Mouse (Mus musculus) neural tube, embryonic 14.5 days (tissue): ENCODE results near the gene Rbfox3. TPM values are rescaled to one million over a fixed set of nuclear protein-coding genes. Genes with fewer than 3 reads are reported as not detected.

Experiments used
- ATAC-seq: fragments of 200-750 bp; cut with Nextera tagmentation; 2 replicates; pipeline ENCODE4 v1.8.0; 2017; ENCODE audit warnings: low read depth, mild to moderate bottlenecking, moderate TSS enrichment, moderate library complexity
- H3K27ac ChIP-seq: fragments of 300-500 bp; sonication (generic); 2 replicates; pipeline ENCODE4 v1.5.1; 2014; ENCODE audit warnings: low read depth, mild to moderate bottlenecking, control low read depth, low read length, moderate library complexity, mixed read lengths
- H3K27me3 ChIP-seq: fragments of 300-500 bp; sonication (generic); 2 replicates; pipeline ENCODE4 v1.6.1; 2014; ENCODE audit warnings: low read length; ENCODE audit not compliant: control insufficient read depth, insufficient read depth
- H3K36me3 ChIP-seq: fragments of 300-500 bp; sonication (generic); 2 replicates; pipeline ENCODE4 v1.6.1; 2014; ENCODE audit warnings: low read length, mixed read lengths; ENCODE audit not compliant: control insufficient read depth, insufficient read depth
- H3K4me1 ChIP-seq: fragments of 300-500 bp; sonication (generic); 2 replicates; pipeline ENCODE4 v1.6.1; 2014; ENCODE audit warnings: low read length; ENCODE audit not compliant: control insufficient read depth, insufficient read depth
- H3K4me2 ChIP-seq: fragments of 300-500 bp; sonication (generic); 2 replicates; pipeline ENCODE4 v1.6.1; 2014; ENCODE audit warnings: mild to moderate bottlenecking, low read depth, low read length, control low read depth
- H3K4me3 ChIP-seq: fragments of 300-500 bp; sonication (generic); 2 replicates; pipeline ENCODE4 v1.5.1; 2014; ENCODE audit warnings: low read depth, low read length, control low read depth, mixed read lengths
- H3K9ac ChIP-seq: fragments of 300-500 bp; sonication (generic); replicated peaks from 2 replicates; pipeline ENCODE4 v1.6.1; 2014; ENCODE audit warnings: low read depth, mild to moderate bottlenecking, control low read depth, low read length, mixed read lengths
- H3K9me3 ChIP-seq: fragments of 300-500 bp; sonication (generic); 2 replicates; pipeline ENCODE4 v1.6.1; 2016; ENCODE audit warnings: low read length; ENCODE audit not compliant: control insufficient read depth
- WGBS: fragments of 180-500 bp; shearing (Covaris S2); extraction: QIAGEN DNeasy Blood & Tissue Kit; methylation state at CpG from one replicate; pipeline ENCODE4 v1.1.7; 2014; 5-methylcytosine and 5-hydroxymethylcytosine counted together
- polyA plus RNA-seq: library from polyadenylated mRNA; unstranded; fragments of >200 nt; fragmentation: Nextera tagmentation; extraction: Ambion mirVana; gene quantifications from 2 replicates; pipeline ENCODE4 v1.2.1, GENCODE M21; 2014

The Rbfox3 gene
- polyA plus RNA-seq, 1 experiment from 2014 or later: 82.7 TPM

DNA sequence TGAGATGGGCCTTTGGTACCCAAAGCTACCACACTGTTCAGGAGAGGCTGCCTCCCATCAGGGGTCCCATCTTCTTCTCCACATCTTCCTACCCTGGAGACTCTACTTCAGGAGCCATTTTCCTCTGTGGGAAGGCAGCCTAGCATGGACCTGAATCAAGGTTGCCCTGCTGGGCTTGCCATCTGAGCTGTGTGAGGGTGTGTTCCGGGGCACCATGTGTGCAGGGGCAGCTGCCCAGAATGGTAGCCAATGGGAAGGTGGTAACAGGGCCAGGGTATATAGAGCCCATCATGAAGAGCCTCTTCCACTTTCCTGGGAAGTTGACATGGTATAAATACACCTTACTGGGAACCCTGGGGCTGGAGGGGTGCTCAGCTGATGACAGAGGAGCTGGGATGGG lies 281.7 kb downstream of the Rbfox3 start:
- no peak overlapping the region for H3K27ac ChIP-seq

DNA sequence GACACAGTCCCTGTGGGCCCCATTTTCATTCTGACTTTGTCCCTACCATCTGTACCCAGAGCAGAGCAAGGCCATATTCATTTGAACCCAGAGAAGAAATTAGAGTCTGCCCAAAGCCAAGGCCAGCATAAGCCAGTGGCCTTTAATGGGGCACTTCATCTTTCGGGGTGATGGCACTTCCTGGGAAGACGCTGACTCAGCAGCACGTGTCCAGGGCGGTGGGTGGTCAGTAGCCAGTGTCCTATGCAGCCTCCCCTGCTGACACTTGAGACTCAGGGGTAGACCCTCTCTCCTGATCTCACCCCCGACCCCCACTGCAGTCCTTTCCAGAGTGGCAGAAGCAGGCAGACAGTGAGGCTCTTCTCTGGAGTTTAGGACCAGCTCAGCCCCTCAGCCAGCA lies 283.9 kb downstream of the Rbfox3 start:
- peaks cover 16% of the 10 kb centered on the region; the same call in 1 of the 2 replicates for H3K4me1 ChIP-seq
- ATAC-seq: 0 out of 2 replicates have a peak, but pooled peaks have one; percentile 14
- no peak overlapping the region for H3K9ac ChIP-seq

More for the DNA sequence above, 281.7 kb downstream of the Rbfox3 start:
- Histone ChIP-seq H3K27me3 (no peaks in the 10 kb centered on the region), H3K4me1 (peaks cover 16% of the 10 kb centered on the region; the same call in 1 of the 2 replicates), H3K4me3 (no peak overlapping the region), H3K9ac (no peak overlapping the region), H3K9me3 (no peaks in the 10 kb centered on the region), H3K4me2 (no peak overlapping the region), H3K36me3 (no peaks in the 10 kb centered on the region)
- 90% methylated on average over 1 of the region's 1 CpGs for WGBS
- ATAC-seq: no peak

DNA sequence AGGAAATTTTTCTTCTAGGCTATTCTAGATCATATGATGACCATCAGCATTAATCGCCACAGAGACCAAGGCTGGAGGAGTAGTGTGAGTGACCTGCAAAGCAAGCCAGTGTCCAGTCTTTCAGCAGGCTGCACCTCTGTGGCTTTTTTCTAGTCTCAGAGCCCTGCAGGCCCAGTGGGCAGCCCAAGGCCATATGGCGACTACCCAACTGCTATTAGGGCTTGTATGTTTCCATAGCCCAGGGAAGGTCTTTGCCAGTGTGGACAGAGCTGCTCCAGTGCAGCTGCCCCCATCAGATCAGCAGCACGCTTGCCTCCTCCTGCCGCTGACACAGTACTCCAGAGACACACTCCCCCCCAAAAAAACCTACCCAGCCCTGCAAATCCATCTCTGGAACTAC lies 290.5 kb downstream of the Rbfox3 start:
- 75% methylated on average over 4 of the region's 4 CpGs for WGBS
- ATAC-seq: no peak
- H3K36me3 ChIP-seq: no peaks in the 10 kb centered on the region
- no peak overlapping the region for H3K9ac ChIP-seq
- no peaks in the 10 kb centered on the region for H3K4me1 ChIP-seq
- no peak overlapping the region for H3K4me2 ChIP-seq
- H3K27ac ChIP-seq: peak overlapping the region; percentile 22; the same call in 1 of the 2 replicates
- H3K27me3 ChIP-seq: no peaks in the 10 kb centered on the region
- no peak overlapping the region for H3K4me3 ChIP-seq
- no peaks in the 10 kb centered on the region for H3K9me3 ChIP-seq

More for the DNA sequence above, 283.9 kb downstream of the Rbfox3 start:
- Histone ChIP-seq H3K9me3 (no peaks in the 10 kb centered on the region), H3K4me2 (no peak overlapping the region), H3K27ac (peak overlapping the region; percentile 44; the same call in 1 of the 2 replicates), H3K4me3 (no peak overlapping the region), H3K36me3 (no peaks in the 10 kb centered on the region), H3K27me3 (no peaks in the 10 kb centered on the region)
- 60% methylated on average over 5 of the region's 5 CpGs for WGBS

GRCm38 (mm10) chr11:118614126-118614525 lies 297.3 kb downstream of the Rbfox3 start:
- H3K4me1 ChIP-seq: peaks cover 6% of the 10 kb centered on the region; the same call in 1 of the 2 replicates
- no peaks in the 10 kb centered on the region for H3K9me3 ChIP-seq
- no peak overlapping the region for H3K4me2 ChIP-seq
- WGBS: 79% methylated on average over 4 of the region's 4 CpGs
- no peak overlapping the region for H3K4me3 ChIP-seq
- H3K9ac ChIP-seq: no peak overlapping the region
- no peaks in the 10 kb centered on the region for H3K36me3 ChIP-seq
- no peaks in the 10 kb centered on the region for H3K27me3 ChIP-seq
- no peak for ATAC-seq
- no peak overlapping the region for H3K27ac ChIP-seq

GRCm38 (mm10) chr11:118610128-118610527 lies 301.3 kb downstream of the Rbfox3 start:
- Histone ChIP-seq H3K4me3 (no peak overlapping the region), H3K9ac (0 out of 2 replicates have a peak overlapping the region, but pooled peaks have one; percentile 8), H3K4me2 (no peak overlapping the region), H3K9me3 (no peaks in the 10 kb centered on the region), H3K36me3 (no peaks in the 10 kb centered on the region), H3K4me1 (peaks cover 6% of the 10 kb centered on the region; the same call in 1 of the 2 replicates), H3K27me3 (no peaks in the 10 kb centered on the region), H3K27ac (no peak overlapping the region)
- ATAC-seq: no peak
- WGBS: 5% methylated on average over 13 of the region's 14 CpGs

DNA sequence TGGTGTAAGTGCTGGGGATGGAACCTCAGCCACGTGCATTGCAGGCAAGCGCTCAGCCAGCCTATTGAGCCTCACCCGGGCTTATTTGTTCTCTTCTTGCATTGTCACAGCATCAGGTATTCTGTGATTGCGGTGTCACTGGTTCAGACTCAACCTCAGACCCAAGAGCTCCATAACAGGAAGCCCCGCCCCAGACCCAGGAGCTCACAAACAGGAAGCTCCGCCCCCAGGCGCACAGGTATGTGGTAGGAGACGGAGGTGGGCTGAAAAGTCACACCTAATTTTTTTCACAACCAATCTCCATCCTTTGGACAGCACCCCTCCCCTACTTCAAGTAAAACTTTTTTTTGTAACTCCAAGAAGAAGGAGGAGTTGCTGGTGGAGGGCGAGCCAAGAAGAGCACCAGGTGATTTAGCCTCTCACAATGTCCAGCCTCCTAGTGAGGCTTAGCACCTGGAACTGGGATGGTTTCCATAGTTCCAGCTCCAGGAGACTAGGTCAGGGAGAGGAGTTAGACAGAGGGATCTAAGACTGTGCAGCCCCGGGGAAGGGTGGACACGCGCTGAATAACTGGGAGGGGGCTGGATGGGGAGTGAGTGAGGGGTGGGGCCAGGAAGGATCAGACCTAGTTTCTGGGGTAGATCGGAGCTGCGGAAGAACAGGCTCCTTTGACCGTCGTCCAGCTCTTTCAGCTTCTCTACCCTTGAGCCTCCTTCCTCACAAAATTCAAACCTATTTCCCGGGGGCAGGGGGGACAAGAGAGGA lies 302.0 kb downstream of the Rbfox3 start:
- no peaks in the 10 kb centered on the region for H3K36me3 ChIP-seq
- H3K9me3 ChIP-seq: no peaks in the 10 kb centered on the region
- no peak overlapping the region for H3K4me3 ChIP-seq
- H3K4me2 ChIP-seq: no peak overlapping the region
- no peak for ATAC-seq
- H3K27me3 ChIP-seq: no peaks in the 10 kb centered on the region
- WGBS: 14% methylated on average over 17 of the region's 17 CpGs
- peaks cover 10% of the 10 kb centered on the region; the same call in 1 of the 2 replicates for H3K4me1 ChIP-seq
- H3K27ac ChIP-seq: no peak overlapping the region
- H3K9ac ChIP-seq: no peak overlapping the region

DNA sequence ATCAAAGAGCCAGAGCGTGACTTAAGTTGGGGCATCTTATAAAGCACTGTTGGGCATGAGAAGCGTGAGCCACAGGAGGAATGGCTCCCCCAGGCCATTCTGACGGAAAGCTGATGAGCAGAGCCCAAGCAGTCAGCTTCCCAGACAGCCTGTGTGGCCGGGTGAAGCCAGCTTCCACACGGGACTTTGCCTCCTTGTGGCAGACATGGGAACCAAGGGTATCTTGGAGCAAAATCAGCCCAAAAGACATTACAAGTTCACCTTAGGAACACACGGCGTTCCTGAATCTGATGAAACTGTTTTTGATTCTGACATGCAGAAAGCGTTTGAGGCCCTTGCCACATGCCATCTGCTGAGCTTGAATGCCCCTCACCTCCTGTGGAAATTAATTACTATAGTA lies 303.5 kb downstream of the Rbfox3 start:
- H3K9me3 ChIP-seq: no peaks in the 10 kb centered on the region
- no peak overlapping the region for H3K4me2 ChIP-seq
- H3K9ac ChIP-seq: no peak overlapping the region
- ATAC-seq: no peak
- H3K27ac ChIP-seq: no peak overlapping the region
- no peak overlapping the region for H3K4me3 ChIP-seq
- WGBS: 29% methylated on average over 8 of the region's 8 CpGs
- H3K36me3 ChIP-seq: no peaks in the 10 kb centered on the region
- H3K4me1 ChIP-seq: peaks cover 18% of the 10 kb centered on the region; the same call in 1 of the 2 replicates
- no peaks in the 10 kb centered on the region for H3K27me3 ChIP-seq

DNA sequence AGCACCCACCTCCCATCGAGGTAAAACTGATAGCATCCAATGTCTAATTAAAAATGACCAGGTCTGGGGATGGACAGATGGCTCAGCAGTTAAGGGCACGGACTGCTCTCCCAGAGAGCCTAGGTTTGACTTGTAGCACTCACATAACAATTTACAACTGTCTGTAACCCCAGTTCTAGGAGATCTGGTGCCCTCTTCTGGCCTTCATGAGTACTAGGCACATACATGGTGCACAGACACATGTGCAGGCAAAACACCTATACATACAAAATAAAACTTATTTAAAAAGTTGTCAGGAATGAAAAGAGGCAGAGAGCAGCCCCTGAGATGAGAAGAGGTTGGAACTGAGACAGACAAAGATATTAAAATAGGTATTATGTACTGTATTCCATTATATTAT lies 305.8 kb downstream of the Rbfox3 start:
- H3K4me3 ChIP-seq: no peak overlapping the region
- no peak overlapping the region for H3K9ac ChIP-seq
- ATAC-seq: no peak
- H3K4me1 ChIP-seq: peaks cover 31% of the 10 kb centered on the region; the same call in 1 of the 2 replicates
- H3K27me3 ChIP-seq: no peaks in the 10 kb centered on the region
- no peaks in the 10 kb centered on the region for H3K36me3 ChIP-seq
- 85% methylated on average over 2 of the region's 2 CpGs for whole genome bisulfite sequencing
- H3K27ac ChIP-seq: no peak overlapping the region
- no peaks in the 10 kb centered on the region for H3K9me3 ChIP-seq
- H3K4me2 ChIP-seq: no peak overlapping the region

- no peaks in the 10 kb centered on the region for H3K36me3 ChIP-seq
- no peaks in the 10 kb centered on the region for H3K9me3 ChIP-seq
- 0 out of 2 replicates have a peak overlapping the region, but pooled peaks have one; percentile 28 for H3K27ac ChIP-seq
- H3K4me3 ChIP-seq: no peak overlapping the region
- H3K4me2 ChIP-seq: no peak overlapping the region
- no peaks in the 10 kb centered on the region for H3K27me3 ChIP-seq
- H3K4me1 ChIP-seq: peaks cover 27% of the 10 kb centered on the region; the same call in 1 of the 2 replicates
- 0 out of 2 replicates have a peak, but pooled peaks have one; percentile 9 for ATAC-seq
- WGBS: 49% methylated on average over 6 of the region's 6 CpGs
- H3K9ac ChIP-seq: no peak overlapping the region
Observed at GRCm38 (mm10) chr11:118604206-118604605, 307.2 kb downstream of the Rbfox3 start.
